Mouse (Mus musculus) MEL (cell line): ENCODE measurements around the gene Rps15. TPM values are rescaled to one million over a fixed set of nuclear protein-coding genes. Genes with fewer than 3 reads are reported as not detected.

Experiments used
- DNase-seq: peaks from one replicate; pipeline ENCODE4 v3.0.0; 2011; ENCODE audit warnings: low read depth, low spot score
- H3K27ac ChIP-seq: 2 replicates; pipeline ENCODE4 v1.5.1; 2012; ENCODE audit warnings: low read depth, mild to moderate bottlenecking, control low read depth, low read length, moderate library complexity; ENCODE audit not compliant: control insufficient read depth
- H3K27me3 ChIP-seq, 2 experiments: fragments of 150-350 bp in 1 of 2; sonication (generic) in 1 of 2; 2 replicates each; pipeline ENCODE4 v1.6.1; 2012; ENCODE audit warnings: low read length in 2 of 2, mild to moderate bottlenecking in 2 of 2, improper control_type of control experiment in 1 of 2, moderate library complexity in 1 of 2; ENCODE audit not compliant: insufficient read depth in 2 of 2, control insufficient read depth in 1 of 2
- H3K36me3 ChIP-seq, 2 experiments: 2 replicates each; pipeline ENCODE4 v1.6.1; 2012 to 2014; ENCODE audit warnings: low read length in 2 of 2, improper control_type of control experiment in 1 of 2, inconsistent platforms in 1 of 2, mild to moderate bottlenecking in 1 of 2; ENCODE audit not compliant: insufficient read depth in 2 of 2, control insufficient read depth in 1 of 2
- H3K4me1 ChIP-seq, 2 experiments: fragments of 150-350 bp in 1 of 2; sonication (generic) in 1 of 2; 2 replicates each; pipeline ENCODE4 v1.6.1; 2012; ENCODE audit warnings: low read length in 2 of 2, improper control_type of control experiment in 1 of 2, mild to moderate bottlenecking in 1 of 2; ENCODE audit not compliant: insufficient read depth in 2 of 2, control insufficient read depth in 1 of 2
- H3K4me3 ChIP-seq, 2 experiments: fragments of 150-350 bp in 1 of 2; sonication (generic) in 1 of 2; 2 replicates each; pipeline ENCODE4 v1.5.1; 2012; ENCODE audit warnings: low read depth in 2 of 2, low read length in 2 of 2, mild to moderate bottlenecking in 2 of 2, moderate library complexity in 2 of 2, control low read depth in 1 of 2, improper control_type of control experiment in 1 of 2; ENCODE audit not compliant: control insufficient read depth in 1 of 2, insufficient read depth in 1 of 2
- H3K79me2 ChIP-seq: 2 replicates; pipeline ENCODE4 v1.6.1; 2012; ENCODE audit warnings: mild to moderate bottlenecking, low read length, moderate library complexity; ENCODE audit not compliant: control insufficient read depth, poor library complexity, insufficient read depth
- H3K9ac ChIP-seq: 2 replicates; pipeline ENCODE4 v1.6.1; 2012; ENCODE audit warnings: low read depth, mild to moderate bottlenecking, control low read depth, low read length, moderate library complexity; ENCODE audit not compliant: control insufficient read depth, poor library complexity, severe bottlenecking
- H3K9me3 ChIP-seq: fragments of 150-350 bp; sonication (generic); replicated peaks from 2 replicates; pipeline ENCODE4 v1.6.1; 2012; ENCODE audit warnings: mild to moderate bottlenecking, low read length, improper control_type of control experiment, moderate library complexity; ENCODE audit not compliant: insufficient read depth
- E2F4 ChIP-seq: IDR thresholded peaks from 2 replicates; pipeline ENCODE4 v1.6.1; 2011; ENCODE audit warnings: low read depth, low read length, improper control_type of control experiment, borderline replicate concordance
- ELF1 ChIP-seq: IDR thresholded peaks from 2 replicates; pipeline ENCODE4 v1.6.1; 2014; ENCODE audit warnings: low read depth, mild to moderate bottlenecking, inconsistent platforms, low read length, improper control_type of control experiment, moderate library complexity
- EP300 ChIP-seq, 2 experiments: IDR thresholded peaks; 2 replicates each; pipeline ENCODE4 v1.6.1; 2011; ENCODE audit warnings: improper control_type of control experiment in 2 of 2, low read length in 2 of 2, low read depth in 1 of 2, mild to moderate bottlenecking in 1 of 2
- GATA1 ChIP-seq: IDR thresholded peaks from 2 replicates; pipeline ENCODE4 v1.6.1; 2011; ENCODE audit warnings: low read depth, low read length, improper control_type of control experiment
- HCFC1 ChIP-seq: IDR thresholded peaks from 2 replicates; pipeline ENCODE4 v1.6.1; 2012; ENCODE audit warnings: low read depth, mild to moderate bottlenecking, inconsistent platforms, low read length, improper control_type of control experiment, moderate library complexity
- KAT2A ChIP-seq: conservative IDR thresholded peaks from 2 replicates; pipeline ENCODE4 v1.6.1; 2012; ENCODE audit warnings: low read depth, low read length, improper control_type of control experiment, inconsistent platforms
- MAFK ChIP-seq: IDR thresholded peaks from 2 replicates; pipeline ENCODE4 v1.6.1; 2011; ENCODE audit warnings: low read depth, mild to moderate bottlenecking, low read length, improper control_type of control experiment, borderline replicate concordance
- MAX ChIP-seq: IDR thresholded peaks from 2 replicates; pipeline ENCODE4 v1.6.1; 2011; ENCODE audit warnings: low read length, improper control_type of control experiment
- MEF2A ChIP-seq: IDR thresholded peaks from 2 replicates; pipeline ENCODE4 v1.6.1; 2014; ENCODE audit warnings: low read depth, mild to moderate bottlenecking, inconsistent platforms, low read length, improper control_type of control experiment; ENCODE audit not compliant: poor library complexity, insufficient replicate concordance, severe bottlenecking; ENCODE audit errors: extremely low read depth
- MXI1 ChIP-seq: IDR thresholded peaks from 2 replicates; pipeline ENCODE4 v1.6.1; 2011; ENCODE audit warnings: mild to moderate bottlenecking, low read depth, low read length, improper control_type of control experiment
- POLR2AphosphoS2 ChIP-seq: IDR thresholded peaks from 2 replicates; pipeline ENCODE4 v1.6.1; 2011; ENCODE audit warnings: low read length, improper control_type of control experiment
- RAD21 ChIP-seq: IDR thresholded peaks from 2 replicates; pipeline ENCODE4 v1.6.1; 2011; ENCODE audit warnings: mild to moderate bottlenecking, low read depth, low read length, improper control_type of control experiment
- SIN3A ChIP-seq: IDR thresholded peaks from 2 replicates; pipeline ENCODE4 v1.6.1; 2012; ENCODE audit warnings: low read length, improper control_type of control experiment, inconsistent platforms
- ZKSCAN1 ChIP-seq: IDR thresholded peaks from 2 replicates; pipeline ENCODE4 v1.6.1; 2012; ENCODE audit warnings: low read depth, mild to moderate bottlenecking, inconsistent platforms, low read length, improper control_type of control experiment, moderate library complexity
- ZMIZ1 ChIP-seq: IDR thresholded peaks from 2 replicates; pipeline ENCODE4 v1.6.1; 2012; ENCODE audit warnings: low read depth, mild to moderate bottlenecking, inconsistent platforms, low read length, improper control_type of control experiment, moderate library complexity
- polyA plus RNA-seq, 2 experiments: library from polyadenylated mRNA; stranded (reverse) in 1 of 2; unstranded in 1 of 2; fragments of >175 nt in 1 of 2; fragments of >200 nt in 1 of 2; gene quantifications; 2 replicates each; pipeline versions ENCODE4 v1.2.1 to v1.2.4; 2012; ENCODE audit warnings: low replicate concordance in 2 of 2, low read depth in 1 of 2; ENCODE audit not compliant: insufficient read length in 2 of 2, insufficient read depth in 1 of 2, missing spikeins in 1 of 2
- total RNA-seq: library from RNA; depleted of rRNA; stranded (reverse); fragments of 300-350 nt; gene quantifications from 2 replicates; pipeline ENCODE4 v1.2.3, GENCODE M21; 2012

Rps15 gene
- total and polyA plus RNA-seq, 3 experiments, result 1,331 to 4,320 (median 3,905) TPM

- Histone ChIP-seq H3K4me3 (no peak overlapping the region), H3K9ac (no peak overlapping the region), H3K27ac (no peak overlapping the region), H3K79me2 (peaks cover 45% of the 10 kb centered on the region), H3K4me1 (no peaks in the 10 kb centered on the region), H3K27me3 (no peaks in the 10 kb centered on the region), H3K36me3 (peaks cover 3 to 5% of the 10 kb centered on the region in 2 experiments; a peak in 3 of 4 replicates), H3K9me3 (no peaks in the 10 kb centered on the region)
- no peak for TF ChIP-seq EP300 (IDR thresholded peaks at IDR 0.05; ENCODE audit: low read depth in 1 of 2, low read length in 2 of 2)
- DNase-seq, result no peak
Observed at GRCm38 (mm10) chr10:80273847-80274246, 18.4 kb upstream of the Rps15 start.

- H3K4me1 ChIP-seq, result no peaks in the 10 kb centered on the region
- H3K27ac ChIP-seq, result no peak overlapping the region
- H3K36me3 ChIP-seq, result peaks cover 0 to 8% of the 10 kb centered on the region in 2 experiments; a peak in 2 of 4 replicates
- no peaks in the 10 kb centered on the region for H3K9me3 ChIP-seq
- H3K79me2 ChIP-seq, result peaks cover 24% of the 10 kb centered on the region
- TF ChIP-seq GATA1, result no peak
- no peak for TF ChIP-seq POLR2AphosphoS2
- TF ChIP-seq EP300 (IDR thresholded peaks at IDR 0.05; ENCODE audit: low read depth in 1 of 2, low read length in 2 of 2), result no peak
- TF ChIP-seq E2F4, result no peak
- no peak for TF ChIP-seq RAD21
- no peak for TF ChIP-seq HCFC1
- no peak for TF ChIP-seq MEF2A
- TF ChIP-seq ZKSCAN1, result no peak
- TF ChIP-seq ELF1, result no peak
- TF ChIP-seq MAFK, result no peak
- no peak for TF ChIP-seq MAX
- TF ChIP-seq MXI1, result no peak
- TF ChIP-seq KAT2A, result no peak
- TF ChIP-seq SIN3A, result no peak
- H3K9ac ChIP-seq, result no peak overlapping the region
- no peak overlapping the region for H3K4me3 ChIP-seq
- H3K27me3 ChIP-seq, result no peaks in the 10 kb centered on the region
- no peak for DNase-seq
Observed at GRCm38 (mm10) chr10:80276238-80276637, 16.0 kb upstream of the Rps15 start.

GRCm38 (mm10) chr10:80278390-80278789 is 13.9 kb upstream of the Rps15 start:
- H3K27me3 ChIP-seq, result no peaks in the 10 kb centered on the region
- H3K4me3 ChIP-seq, result no peak overlapping the region
- H3K9me3 ChIP-seq, result no peaks in the 10 kb centered on the region
- no peak overlapping the region for H3K27ac ChIP-seq
- no peak overlapping the region for H3K9ac ChIP-seq
- TF ChIP-seq ZMIZ1, result no peak
- no peak for DNase-seq
- no peaks in the 10 kb centered on the region for H3K4me1 ChIP-seq
- peaks cover 7% of the 10 kb centered on the region; the same call in 1 of the 2 replicates for H3K79me2 ChIP-seq
- peaks cover 0 to 8% of the 10 kb centered on the region in 2 experiments; a peak in 2 of 4 replicates for H3K36me3 ChIP-seq
